Mouse (Mus musculus): Measurements from ENCODE around the gene Ugt1a7c. TPM values are rescaled to one million over a fixed set of nuclear protein-coding genes. Genes with fewer than 3 reads are reported as not detected.

The Ugt1a7c gene
- total and polyA plus RNA-seq, 3 experiments = not detected

DNA sequence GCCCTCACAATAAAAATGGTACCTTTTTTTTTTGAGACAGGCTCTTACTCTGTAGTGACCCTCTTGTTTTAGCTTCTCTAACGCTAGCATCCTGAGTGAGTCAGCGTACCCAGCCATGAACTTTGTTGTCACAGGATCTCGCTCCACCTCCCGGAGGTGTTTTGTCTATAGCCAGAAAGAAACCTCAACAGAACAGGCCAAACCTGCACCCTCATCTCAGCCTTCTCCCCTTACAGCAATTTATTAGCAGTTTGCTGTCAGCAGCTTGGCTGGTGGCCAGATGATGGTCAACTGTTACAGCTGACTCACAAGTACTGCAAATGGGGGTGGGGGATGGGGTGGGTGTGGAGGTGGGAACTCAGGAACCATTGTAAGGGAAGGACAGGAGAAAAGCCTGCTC lies 167.4 kb downstream of the Ugt1a7c start:
- Histone ChIP-seq H3K4me3 (ENCODE audit: control insufficient read depth in 1 of 2, insufficient read depth in 1 of 2, low read depth in 2 of 2, low read length in 2 of 2) (no peak overlapping the region), H3K27ac (ENCODE audit: control insufficient read depth, low read depth, low read length) (peak overlapping the region; percentile 31), H3K9ac (ENCODE audit: control insufficient read depth, low read depth, low read length, poor library complexity, severe bottlenecking) (no peak overlapping the region), H3K9me3 (replicated peaks; ENCODE audit: insufficient read depth, low read length) (no peaks in the 10 kb centered on the region), H3K36me3 (ENCODE audit: control insufficient read depth in 1 of 2, insufficient read depth in 2 of 2, low read length in 2 of 2) (peaks cover 14 to 24% of the 10 kb centered on the region in 2 experiments), H3K4me1 (ENCODE audit: control insufficient read depth in 1 of 2, insufficient read depth in 2 of 2, low read length in 2 of 2) (peaks cover 7 to 17% of the 10 kb centered on the region in 2 experiments), H3K79me2 (ENCODE audit: control insufficient read depth, insufficient read depth, low read length, poor library complexity) (no peaks in the 10 kb centered on the region), H3K27me3 (ENCODE audit: control insufficient read depth in 1 of 2, insufficient read depth in 2 of 2, low read length in 2 of 2) (no peaks in the 10 kb centered on the region)
- DNase-seq (ENCODE audit: low read depth, low spot score) = peak; percentile 94
- peak; percentile 53; the same call in 1 of the 2 replicates for TF ChIP-seq MYB (IDR thresholded peaks at IDR 0.05; ENCODE audit: low read depth, low read length)
- TF ChIP-seq POLR2AphosphoS2 (IDR thresholded peaks at IDR 0.05; ENCODE audit: low read length) = peak; percentile 79
- peak; percentile 58; the same call in 1 of the 2 replicates for TF ChIP-seq CHD2 (IDR thresholded peaks at IDR 0.05; ENCODE audit: low read length)
- no peak for TF ChIP-seq RAD21 (IDR thresholded peaks at IDR 0.05; ENCODE audit: low read depth, low read length)
- TF ChIP-seq NELFE (IDR thresholded peaks at IDR 0.05; ENCODE audit: low read depth, low read length) = 0 out of 2 replicates have a peak, but pooled peaks have one; percentile 2
- TF ChIP-seq TCF12 (IDR thresholded peaks at IDR 0.05; ENCODE audit: low read depth, low read length) = 0 out of 2 replicates have a peak, but pooled peaks have one; percentile 23
- no peak for TF ChIP-seq ELF1 (IDR thresholded peaks at IDR 0.05; ENCODE audit: low read depth, low read length)
- peak; percentile 96 for TF ChIP-seq ETS1 (IDR thresholded peaks at IDR 0.05; ENCODE audit: low read depth, low read length)
- TF ChIP-seq HCFC1 (IDR thresholded peaks at IDR 0.05; ENCODE audit: low read depth, low read length) = 0 out of 2 replicates have a peak, but pooled peaks have one; percentile 23
- no peak for TF ChIP-seq ZMIZ1 (IDR thresholded peaks at IDR 0.05; ENCODE audit: low read depth, low read length)
- peak in 1 of 2 experiments; percentile 59; a peak in 2 of 4 replicates for TF ChIP-seq POLR2A (IDR thresholded peaks at IDR 0.05; ENCODE audit: control insufficient read depth in 1 of 2, insufficient read depth in 1 of 2, low read depth in 1 of 2, low read length in 2 of 2, poor library complexity in 1 of 2)
- peak; percentile 31; the same call in 1 of the 2 replicates for TF ChIP-seq TBP (IDR thresholded peaks at IDR 0.05; ENCODE audit: low read depth, low read length)
- peak; percentile 53; the same call in 1 of the 2 replicates for TF ChIP-seq SIN3A (IDR thresholded peaks at IDR 0.05; ENCODE audit: low read length)
- TF ChIP-seq USF1 (IDR thresholded peaks at IDR 0.05; ENCODE audit: low read depth, low read length) = no peak
- no peak for TF ChIP-seq MAX (IDR thresholded peaks at IDR 0.05; ENCODE audit: low read length)
- no peak for TF ChIP-seq MEF2A (IDR thresholded peaks at IDR 0.05; ENCODE audit: extremely low read depth, insufficient replicate concordance, low read depth, low read length, poor library complexity, severe bottlenecking)
- no peak for TF ChIP-seq GATA1 (IDR thresholded peaks at IDR 0.05; ENCODE audit: low read depth, low read length)
- TF ChIP-seq E2F4 (IDR thresholded peaks at IDR 0.05; ENCODE audit: borderline replicate concordance, low read depth, low read length) = no peak
- TF ChIP-seq CHD1 (IDR thresholded peaks at IDR 0.05; ENCODE audit: low read depth, low read length) = no peak
- no peak for TF ChIP-seq ZKSCAN1 (IDR thresholded peaks at IDR 0.05; ENCODE audit: low read depth, low read length)
- no peak for TF ChIP-seq MXI1 (IDR thresholded peaks at IDR 0.05; ENCODE audit: low read depth, low read length)
- no peak for TF ChIP-seq JUND (IDR thresholded peaks at IDR 0.05; ENCODE audit: low read depth, low read length)
- TF ChIP-seq EP300 (IDR thresholded peaks at IDR 0.05; ENCODE audit: low read depth in 1 of 2, low read length in 2 of 2) = peak; percentile 51 to 79
- TF ChIP-seq ZC3H11A (IDR thresholded peaks at IDR 0.05; ENCODE audit: low read depth, low read length) = 0 out of 2 replicates have a peak, but pooled peaks have one; percentile 18
- TF ChIP-seq CTCF (IDR thresholded peaks at IDR 0.05 in 2 of 3, conservative IDR thresholded peaks at IDR 0.05 in 1 of 3; ENCODE audit: control insufficient read depth in 1 of 3, insufficient read depth in 1 of 3, low read depth in 2 of 3, low read length in 3 of 3, poor library complexity in 1 of 3, severe bottlenecking in 1 of 3) = no peak
